Mouse (Mus musculus) thymus, adult 2 months (tissue): ENCODE results near the gene Magt1.

Experiments
- CTCF ChIP-seq: fragments of 200-500 bp; IDR thresholded peaks from 2 replicates; pipeline ENCODE4 v1.5.1; 2012; ENCODE audit warnings: mild to moderate bottlenecking, control low read depth, low read length, moderate library complexity, borderline replicate concordance; ENCODE audit not compliant: control insufficient read depth, poor library complexity, insufficient read depth; ENCODE audit errors: extremely low read depth
- POLR2A ChIP-seq: fragments of 200-500 bp; IDR thresholded peaks from 2 replicates; pipeline ENCODE4 v1.6.1; 2012; ENCODE audit warnings: mild to moderate bottlenecking, low read length, control low read depth, moderate library complexity; ENCODE audit not compliant: control insufficient read depth, poor library complexity, insufficient read depth; ENCODE audit errors: extremely low read depth

- no peak for TF ChIP-seq POLR2A
- no peak for TF ChIP-seq CTCF
These were observed 25.6 kb upstream of the Magt1 start for GRCm38 (mm10) chrX:106037185-106037752.
